Mouse (Mus musculus): Measurements from ENCODE around the gene Nccrp1.

DNA sequence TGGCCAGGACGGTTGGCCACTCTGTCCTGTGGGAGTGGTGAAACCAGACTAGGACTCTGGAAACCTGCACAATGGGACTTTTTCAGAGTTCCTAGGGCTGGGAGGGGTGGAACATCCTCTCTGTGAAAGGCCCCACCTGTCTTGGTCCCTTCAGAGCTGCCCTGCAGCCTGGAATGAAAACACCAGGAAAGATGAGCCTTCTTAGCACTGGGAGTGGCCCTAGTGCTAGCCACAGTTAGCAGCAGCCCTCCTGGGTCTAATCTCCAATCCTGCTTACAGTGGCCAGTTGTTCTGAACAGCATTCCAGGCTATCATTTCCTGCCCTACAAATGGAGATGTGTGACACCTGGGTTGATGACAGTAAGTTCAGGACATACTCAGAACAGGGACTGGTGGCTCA lies 44.8 kb upstream of the Nccrp1 start:
- no peak for TF ChIP-seq CTCF (IDR thresholded peaks at IDR 0.05; ENCODE audit: borderline replicate concordance, insufficient read depth, low read length)
- TF ChIP-seq POLR2A (IDR thresholded peaks at IDR 0.05; ENCODE audit: low read depth, low read length), result no peak

Data from embryonic fibroblast, embryonic 13.5 days (primary cell).